Mouse (Mus musculus): Measurements from ENCODE around the gene 4931422A03Rik.

DNA sequence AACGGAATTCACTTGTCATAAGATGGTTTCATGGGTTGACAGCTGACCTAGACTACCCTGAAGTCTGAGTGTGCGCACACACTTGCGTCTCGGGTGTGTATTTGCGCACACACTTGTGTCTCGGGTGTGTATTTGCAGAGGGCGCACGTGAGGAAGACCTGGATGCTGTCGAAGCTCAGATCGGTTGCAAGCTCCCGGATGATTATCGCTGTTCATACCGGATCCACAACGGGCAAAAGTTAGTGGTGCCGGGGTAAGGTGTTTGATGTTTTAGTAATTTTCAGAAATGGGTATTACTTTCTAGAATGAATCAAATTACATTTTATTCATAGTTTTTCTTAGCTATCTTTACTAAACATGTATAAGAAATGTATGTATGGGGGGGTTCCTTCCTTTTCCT lies 14.6 kb upstream of the 4931422A03Rik start:
- TF ChIP-seq POLR2A (IDR thresholded peaks at IDR 0.05; ENCODE audit: insufficient read depth, low read depth, low read length) = no peak
- TF ChIP-seq CTCF (IDR thresholded peaks at IDR 0.05; ENCODE audit: insufficient read depth, low read depth, low read length) = no peak

Measured in olfactory bulb, adult 2 months (tissue).